Mouse (Mus musculus) c-Kit-negative CD71-positive TER-119-positive erythroid progenitor cells, embryonic 14.5 days (primary cell): ENCODE measurements around the gene Ppp1r12c.
"Not testable (repeated sequence)": the region's sequence is repeated elsewhere in the genome, so short reads cannot be mapped to it uniquely, and the experiment has no call there.

Source experiments
- DNase-seq: peaks from one replicate; pipeline ENCODE4 v3.0.0-alpha.2; 2013; ENCODE audit warnings: low read depth, low spot score

Ppp1r12c gene

GRCm38 (mm10) chr7:4501558-4502397, at the start of gene Ppp1r12c:
Gene Ppp1r12c (minus strand): TSS chr7:4501680.
- DNase-seq: peak; percentile 84

DNA sequence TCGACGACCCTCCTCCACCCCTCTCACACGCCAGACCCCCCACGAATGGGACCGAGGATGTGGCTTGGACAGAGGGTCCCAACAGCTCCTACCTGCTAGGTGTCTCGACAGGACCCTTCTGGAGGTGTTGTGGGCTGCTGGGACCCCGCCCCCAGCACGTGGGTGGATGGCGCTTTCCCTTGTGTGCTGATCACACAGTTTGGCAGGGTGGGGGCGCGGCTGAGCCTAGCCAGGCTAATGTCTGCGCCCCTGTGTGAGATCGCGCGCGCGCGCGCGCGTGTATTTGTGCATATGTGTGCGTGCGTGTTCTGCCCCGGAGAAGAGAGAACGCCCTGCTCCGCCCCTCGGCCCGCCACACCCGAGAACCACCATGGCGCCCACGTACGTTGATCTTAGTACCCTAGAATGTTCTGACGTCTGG, 45.8 kb upstream of the Ppp1r12c start, which contains the start of gene Syt5:
TSS of gene Syt5 (minus strand) at position 321 of the 421 bp plus-strand sequence.
- DNase-seq: no peak

DNA sequence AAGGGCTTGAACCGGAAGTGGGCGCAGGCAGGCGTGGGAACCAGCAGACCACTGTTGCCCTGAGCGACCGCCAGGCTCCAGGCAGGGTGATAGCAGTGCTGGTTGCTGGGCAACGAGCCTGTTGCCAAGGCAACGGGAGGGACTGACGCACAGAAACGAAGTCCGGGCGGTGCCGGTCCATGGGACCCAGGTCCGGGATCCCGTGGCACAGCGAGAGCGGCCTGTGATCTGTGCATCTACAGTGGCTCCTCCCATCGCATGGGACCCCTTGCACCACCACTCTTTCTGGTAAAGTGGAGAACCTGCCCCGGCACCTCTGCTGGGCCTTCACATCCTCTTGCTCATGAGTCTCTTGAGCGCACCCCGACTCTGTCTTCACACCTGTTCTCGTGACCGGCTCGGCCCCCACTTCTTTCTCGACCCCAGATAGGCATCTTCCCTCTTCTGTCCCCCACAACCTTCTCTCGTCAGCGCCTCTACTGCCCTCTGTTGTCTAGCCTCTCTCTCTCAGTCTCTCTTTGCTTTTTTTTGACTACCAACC, 45.2 kb upstream of the Ppp1r12c start:
- DNase-seq: no peak

DNA sequence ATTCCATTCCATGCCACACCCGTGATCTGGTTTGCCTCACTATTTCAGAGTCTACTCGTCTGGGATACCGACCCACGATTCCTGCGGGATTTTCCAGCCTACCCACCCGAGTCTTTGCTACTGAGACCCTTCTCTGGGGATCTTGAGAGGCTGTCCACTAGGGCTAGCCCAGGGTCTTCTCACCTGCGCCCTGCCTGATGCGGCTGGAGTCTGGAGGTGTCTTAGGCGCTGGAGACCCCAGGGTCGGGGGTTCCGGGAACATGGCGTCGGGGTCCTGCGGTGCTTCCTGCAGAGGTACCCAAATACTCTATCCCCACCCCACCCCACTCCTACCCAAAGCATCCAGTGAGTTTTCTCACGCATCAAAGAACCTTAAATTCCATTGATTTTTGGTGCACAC, 44.6 kb upstream of the Ppp1r12c start:
- no peak for DNase-seq

- no peak for DNase-seq
These were observed 40.5 kb upstream of the Ppp1r12c start for GRCm38 (mm10) chr7:4542013-4542412.

- no peak for DNase-seq
These were observed 39.9 kb upstream of the Ppp1r12c start for GRCm38 (mm10) chr7:4541344-4541743.

- no peak for DNase-seq
These were observed 37.5 kb upstream of the Ppp1r12c start for GRCm38 (mm10) chr7:4539019-4539418.

DNA sequence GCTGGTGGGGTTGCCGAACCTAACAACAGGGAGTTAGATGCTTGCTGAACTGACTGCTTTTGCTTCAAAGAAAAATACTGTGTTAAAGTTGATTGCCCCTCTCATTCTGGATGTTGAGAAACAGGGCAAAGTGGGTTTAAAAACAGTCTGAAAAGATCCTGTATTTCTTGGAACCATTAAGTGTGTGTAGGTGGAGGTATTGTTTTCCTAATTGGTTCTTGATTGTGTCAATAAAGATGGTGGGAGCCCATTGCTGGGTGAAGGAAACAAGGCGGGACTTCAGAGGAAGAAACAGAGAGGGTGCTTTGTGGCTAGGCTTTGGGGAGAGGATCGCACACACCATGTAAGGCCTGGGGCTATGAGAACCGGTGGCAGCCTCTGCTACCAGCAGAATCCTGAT, 35.7 kb upstream of the Ppp1r12c start:
- DNase-seq: no peak

DNA sequence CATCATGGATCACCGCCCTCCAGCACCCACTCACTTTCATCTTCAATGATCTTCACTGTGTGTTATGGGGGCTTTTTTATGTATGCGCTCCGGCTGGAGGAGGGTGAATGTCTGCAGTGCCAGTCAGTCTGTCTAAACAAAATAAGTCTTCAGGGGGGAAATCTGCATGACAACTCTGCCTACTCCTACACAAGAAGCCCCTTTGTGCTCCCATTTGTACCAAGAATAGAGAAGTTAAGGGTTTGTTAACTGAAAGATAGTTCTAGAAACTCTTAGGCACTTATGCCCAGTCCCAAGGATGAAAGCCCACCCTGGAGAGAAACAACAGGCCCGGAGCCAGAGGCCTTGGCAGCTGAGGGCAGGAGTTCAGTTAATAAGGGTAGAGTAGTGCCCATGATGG, 34.9 kb upstream of the Ppp1r12c start:
- DNase-seq: no peak

- DNase-seq: no peak
These were observed 30.7 kb upstream of the Ppp1r12c start, which contains the start of gene Dnaaf3 for GRCm38 (mm10) chr7:4532005-4532729. Gene Dnaaf3 (minus strand): TSS chr7:4532453.

DNA sequence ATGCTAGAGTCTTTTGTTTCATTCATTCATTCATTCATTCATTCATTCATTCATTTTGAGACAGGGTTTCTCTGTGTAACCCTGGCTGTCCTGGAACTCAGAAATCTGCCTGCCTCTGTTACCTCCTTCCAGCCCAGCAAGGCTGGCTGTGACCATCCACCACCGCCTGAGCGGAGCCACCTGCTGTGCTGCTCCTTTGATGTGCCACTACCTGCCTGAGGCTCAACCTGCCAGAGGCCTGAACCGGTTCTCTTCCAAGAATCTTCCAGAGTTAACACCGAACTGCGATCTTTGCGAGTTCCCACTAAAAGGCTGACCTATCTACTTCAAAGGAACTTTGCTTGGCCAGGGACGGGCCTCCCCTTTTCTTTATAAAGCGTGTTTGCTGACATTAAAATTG, 28.7 kb upstream of the Ppp1r12c start:
- not testable (repeated sequence) for DNase-seq

GRCm38 (mm10) chr7:4527302-4527689, 25.8 kb upstream of the Ppp1r12c start:
- no peak for DNase-seq

DNA sequence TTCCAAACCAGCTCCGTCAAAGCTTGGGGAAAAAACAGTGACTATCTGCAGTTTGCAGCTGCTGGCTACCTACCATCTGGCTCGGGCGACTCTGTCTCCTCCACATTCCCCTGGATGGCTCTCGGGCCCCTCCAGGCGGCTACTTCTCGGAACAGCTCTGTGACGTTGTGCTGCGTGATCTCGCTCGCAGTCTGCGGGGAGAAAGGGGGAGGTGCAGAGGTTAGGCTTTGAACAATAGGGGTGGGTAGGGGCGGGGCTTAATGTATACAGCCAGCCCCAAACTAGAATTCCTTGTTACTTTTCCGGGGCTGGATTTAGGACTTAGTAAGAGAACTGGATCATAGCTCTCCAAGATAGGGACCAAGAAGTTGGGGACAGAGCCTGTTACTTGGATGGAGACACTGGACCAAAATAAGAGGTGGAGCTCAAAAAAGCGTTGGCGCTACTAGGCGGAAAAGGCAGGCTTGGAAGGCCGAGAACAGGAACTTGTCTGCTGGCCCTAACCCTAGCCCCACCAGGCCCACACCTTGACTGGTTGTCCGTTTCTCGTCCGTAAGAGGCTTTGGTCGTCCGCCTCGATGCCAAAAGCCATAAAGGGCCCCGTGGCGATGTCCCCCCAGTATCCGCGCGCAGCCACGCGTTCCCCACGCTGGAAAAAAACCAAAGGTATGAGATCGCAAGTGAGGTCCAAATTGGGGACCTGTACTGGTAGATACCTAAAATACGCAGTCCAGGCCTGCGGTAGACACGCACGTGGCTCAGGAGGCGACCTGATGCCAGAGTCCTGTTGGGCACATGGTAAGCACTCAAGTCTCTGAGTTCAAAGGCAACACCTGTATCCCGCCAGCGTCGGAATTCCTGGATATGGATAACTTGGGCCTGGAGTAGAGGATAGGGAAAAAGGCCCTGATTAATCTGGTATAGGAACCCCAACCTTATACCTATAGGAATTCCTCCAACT, 25.1 kb upstream of the Ppp1r12c start:
- DNase-seq: no peak

GRCm38 (mm10) chr7:4524212-4524922, 22.9 kb upstream of the Ppp1r12c start, which contains the start of gene Tnni3:
Gene Tnni3 (minus strand): TSS chr7:4524229.
- not testable (repeated sequence) for DNase-seq

DNA sequence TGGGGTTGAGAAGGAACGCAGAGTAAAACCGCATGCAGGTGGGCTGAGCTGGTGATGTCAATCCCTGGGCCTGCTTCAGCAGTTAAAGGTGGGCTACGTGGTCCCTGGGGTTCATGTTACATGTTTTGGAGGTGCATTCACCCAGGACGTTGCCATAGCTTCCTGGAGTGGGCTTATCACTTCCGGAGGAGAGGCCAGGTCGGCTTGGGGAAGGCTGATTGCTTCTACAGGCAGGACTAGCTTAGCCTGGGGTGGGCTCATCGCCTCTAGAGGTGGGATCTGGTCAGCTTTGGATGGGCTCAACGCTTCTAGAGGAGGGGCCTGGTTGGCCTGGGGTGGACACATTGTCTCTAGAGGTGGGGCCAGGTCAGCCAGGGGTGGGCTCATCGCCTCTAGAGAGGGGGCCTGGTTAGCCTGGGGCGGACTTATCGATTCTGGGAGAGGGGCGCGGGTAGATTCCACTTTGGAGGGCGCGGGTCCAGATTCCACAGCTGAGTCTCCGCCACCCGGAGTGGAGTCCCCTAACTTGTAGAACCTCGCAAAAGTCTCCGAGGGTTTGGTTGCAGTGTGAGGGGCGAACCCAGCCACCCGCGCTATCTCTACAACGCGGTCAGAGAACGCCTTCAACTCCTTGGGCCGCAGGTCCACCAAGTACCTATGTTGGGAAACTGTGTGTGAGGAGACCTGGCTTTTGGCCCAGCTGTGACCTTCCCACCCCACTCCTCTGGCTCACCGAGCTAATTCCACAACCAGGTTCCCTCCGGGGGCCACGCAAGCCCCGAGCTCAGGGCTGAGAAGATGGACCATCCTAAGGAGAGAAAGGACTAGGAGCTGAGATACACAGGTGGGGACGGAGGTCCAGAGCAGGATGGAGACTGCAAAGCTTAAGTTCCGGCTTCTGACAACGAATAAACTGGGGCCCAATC, 22.0 kb upstream of the Ppp1r12c start:
- no peak for DNase-seq

- no peak for DNase-seq
These were observed 20.8 kb upstream of the Ppp1r12c start for GRCm38 (mm10) chr7:4522292-4522691.

GRCm38 (mm10) chr7:4521231-4522003, 19.9 kb upstream of the Ppp1r12c start:
- DNase-seq: no peak

DNA sequence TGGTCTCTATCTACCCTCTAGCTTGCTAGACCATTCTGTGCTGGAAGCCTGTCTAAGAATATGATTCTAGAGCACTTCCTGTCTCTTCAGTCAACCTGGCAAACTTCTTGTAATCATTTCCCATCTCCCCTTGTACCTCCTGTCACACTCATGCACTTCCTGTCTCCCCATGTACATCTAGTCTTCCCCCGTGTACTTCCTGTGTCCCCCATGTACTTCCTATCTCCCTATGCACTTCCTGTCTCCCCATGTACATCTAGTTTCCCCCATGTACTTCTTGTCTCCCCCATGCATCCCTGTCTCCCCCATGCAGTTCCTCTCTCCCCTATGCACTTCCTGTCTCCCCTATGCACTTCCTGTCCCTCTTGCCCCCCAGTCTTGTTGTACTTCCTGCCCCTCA, 17.0 kb upstream of the Ppp1r12c start:
- DNase-seq: no peak
